15 mouse cellular contexts compared by ENCODE assay signal in genomic region chr17:48418781-48419180, GRCm38 (mm10). TPM values are rescaled to one million over a fixed set of nuclear protein-coding genes. Genes with fewer than 3 reads are reported as not detected.
DNase-seq lines count a peak whose midpoint lies in the region; ATAC-seq lines count a peak whose summit lies in the region.
"Had no signal": no experiment of that assay in that cellular context is flagged by ENCODE, and none has a peak within 500 bp of the region (broad histone marks: within the 10 kb centered on the region; RNA-seq: fewer than 3 reads in every experiment).

No protein-coding gene starts in this region.

- H3K4me3 ChIP-seq in kidney, embryonic 16.5 days (ENCODE audit: low read length): no peak overlapping the region
- no peak overlapping the region; the same call in 1 of the 2 replicates for H3K4me3 ChIP-seq in liver, embryonic 16.5 days (ENCODE audit: low read depth, low read length)
- H3K4me3 ChIP-seq: embryonic facial prominence, embryonic 10.5 days had no signal

- no peak for ATAC-seq in kidney, embryonic 16.5 days (ENCODE audit: low FRiP score, low TSS enrichment)
- ATAC-seq in granulocyte monocyte progenitor cell, adult 5-6 weeks (replicated peaks; ENCODE audit: poor library complexity, severe bottlenecking): peak; percentile 10
- ATAC-seq in liver, embryonic 16.5 days (ENCODE audit: low read depth): no peak
- ATAC-seq: hindbrain, postnatal 0 days had no signal

- no peaks in the 10 kb centered on the region for H3K9me3 ChIP-seq in kidney, embryonic 16.5 days (ENCODE audit: low read length)
- H3K9me3 ChIP-seq in liver, embryonic 16.5 days (replicated peaks; ENCODE audit: control insufficient read depth, low read length): no peaks in the 10 kb centered on the region
- H3K9me3 ChIP-seq: embryonic facial prominence, embryonic 10.5 days had no signal

- peaks cover 16% of the 10 kb centered on the region for H3K4me1 ChIP-seq in kidney, embryonic 16.5 days (ENCODE audit: insufficient read depth, low read length)
- H3K4me1 ChIP-seq in liver, embryonic 16.5 days (ENCODE audit: control insufficient read depth, low read depth, low read length): peaks cover 21% of the 10 kb centered on the region

- H3K27ac ChIP-seq in kidney, embryonic 16.5 days (ENCODE audit: low read length): peak overlapping the region; percentile 60
- H3K27ac ChIP-seq in liver, embryonic 16.5 days (ENCODE audit: low read length): peak overlapping the region; percentile 35; the same call in 1 of the 2 replicates
- H3K27ac ChIP-seq: embryonic facial prominence, embryonic 10.5 days; hindbrain, postnatal 0 days had no signal

- H3K27me3 ChIP-seq in kidney, embryonic 16.5 days (ENCODE audit: insufficient read depth, low read length): no peaks in the 10 kb centered on the region
- H3K27me3 ChIP-seq in liver, embryonic 16.5 days (ENCODE audit: control insufficient read depth, insufficient read depth, low read depth, low read length): no peaks in the 10 kb centered on the region

- H3K36me3 ChIP-seq in kidney, embryonic 16.5 days (ENCODE audit: insufficient read depth, low read length): peaks cover 21% of the 10 kb centered on the region
- H3K36me3 ChIP-seq in liver, embryonic 16.5 days (ENCODE audit: control insufficient read depth, insufficient read depth): peaks cover 23% of the 10 kb centered on the region

- peak overlapping the region; percentile 29; the same call in 1 of the 2 replicates for H3K9ac ChIP-seq in kidney, embryonic 16.5 days (replicated peaks; ENCODE audit: low read length)
- H3K9ac ChIP-seq in liver, embryonic 16.5 days (ENCODE audit: low read depth, low read length): 0 out of 2 replicates have a peak overlapping the region, but pooled peaks have one; percentile 17

- peak; percentile 6 for DNase-seq in cerebellum, adult 9-10 months
- DNase-seq in cerebellum, adult 11-12 months: no peak
- DNase-seq in kidney, adult 18-20 months: no peak
- DNase-seq in thymus, postnatal 0 days (ENCODE audit: low spot score): no peak
- no peak for DNase-seq in layer of hippocampus, postnatal 14 days (ENCODE audit: low spot score in 2 of 2)
- DNase-seq: cerebellum, adult 2 months; left cerebral cortex, postnatal 4 days; lung, postnatal 14 days had no signal

- 72% methylated on average over 1 of the region's 1 CpGs for WGBS in kidney, embryonic 16.5 days
- WGBS in liver, embryonic 16.5 days (ENCODE audit: insufficient replicate concordance): 32% methylated on average over 1 of the region's 1 CpGs

- H3K4me2 ChIP-seq in kidney, embryonic 16.5 days (replicated peaks; ENCODE audit: low read depth, low read length): peak overlapping the region; percentile 36; the same call in 1 of the 2 replicates
- peak overlapping the region; percentile 44 for H3K4me2 ChIP-seq in liver, embryonic 16.5 days (ENCODE audit: low read depth, low read length)

RNA-seq across cellular contexts. Expression of gene Oard1, which starts 9.0 kb away (rescaled TPM):
- 70.2 and 77.9 TPM in 2 replicates for polyA plus RNA-seq in kidney, embryonic 16.5 days (2015; fragmentation: Nextera tagmentation; extraction: Ambion mirVana)
- 52.6 and 59.4 TPM in 2 replicates for total RNA-seq in granulocyte monocyte progenitor cell, adult 5-6 weeks (2014; fragmentation: Nextera tagmentation)
- 52.9 and 58.7 TPM in 2 replicates for total RNA-seq in granulocyte monocyte progenitor cell, adult 5-6 weeks (2017)
- 41.5 and 42.2 TPM in 2 replicates for polyA plus RNA-seq in liver, embryonic 16.5 days (2015; fragmentation: Nextera tagmentation; extraction: Ambion mirVana)
- 71.0 and 73.3 TPM in 2 replicates for polyA plus RNA-seq in thymus, postnatal 0 days (2015; fragmentation: Nextera tagmentation; extraction: Ambion mirVana)
- 10 to 100 TPM; 10.7 to 11.2 TPM for total RNA-seq in layer of hippocampus, postnatal 14 days (2021)

RNA-seq across cellular contexts. Expression of gene Nfya, which starts 9.1 kb away (rescaled TPM):
- 16.6 and 18.9 TPM in 2 replicates for polyA plus RNA-seq in kidney, embryonic 16.5 days (2015; fragmentation: Nextera tagmentation; extraction: Ambion mirVana)
- 96.6 and 101 TPM in 2 replicates for total RNA-seq in granulocyte monocyte progenitor cell, adult 5-6 weeks (2014; fragmentation: Nextera tagmentation)
- 50.9 and 56.0 TPM in 2 replicates for total RNA-seq in granulocyte monocyte progenitor cell, adult 5-6 weeks (2017)
- polyA plus RNA-seq in liver, embryonic 16.5 days (2015; fragmentation: Nextera tagmentation; extraction: Ambion mirVana): 6.6 and 7.0 TPM in 2 replicates
- 13.3 and 15.2 TPM in 2 replicates for polyA plus RNA-seq in thymus, postnatal 0 days (2015; fragmentation: Nextera tagmentation; extraction: Ambion mirVana)
- 10 to 100 TPM; 30.3 to 42.0 TPM for total RNA-seq in layer of hippocampus, postnatal 14 days (2021)

RNA-seq across cellular contexts. Expression of gene Apobec2, which starts 13.9 kb away (rescaled TPM):
- polyA plus RNA-seq in kidney, embryonic 16.5 days (2015; fragmentation: Nextera tagmentation; extraction: Ambion mirVana): 2.6 and 2.7 TPM in 2 replicates
- total RNA-seq in granulocyte monocyte progenitor cell, adult 5-6 weeks (2014; fragmentation: Nextera tagmentation): not detected in 2 replicates
- total RNA-seq in granulocyte monocyte progenitor cell, adult 5-6 weeks (2017): not detected in 2 replicates
- 2.5 and 4.3 TPM in 2 replicates for polyA plus RNA-seq in liver, embryonic 16.5 days (2015; fragmentation: Nextera tagmentation; extraction: Ambion mirVana)
- polyA plus RNA-seq in thymus, postnatal 0 days (2015; fragmentation: Nextera tagmentation; extraction: Ambion mirVana): 0.86 and 1.6 TPM in 2 replicates
- total RNA-seq in layer of hippocampus, postnatal 14 days (2021): under 1 TPM; 0.30 to 0.45 TPM

RNA-seq across cellular contexts. Expression of gene Tspo2, which starts 32.5 kb away (rescaled TPM):
- 1.7 and 2.0 TPM in 2 replicates for polyA plus RNA-seq in kidney, embryonic 16.5 days (2015; fragmentation: Nextera tagmentation; extraction: Ambion mirVana)
- total RNA-seq in granulocyte monocyte progenitor cell, adult 5-6 weeks (2014; fragmentation: Nextera tagmentation): 0.26 and 2.5 TPM in 2 replicates
- total RNA-seq in granulocyte monocyte progenitor cell, adult 5-6 weeks (2017): 0.17 and 0.62 TPM in 2 replicates
- 193 and 203 TPM in 2 replicates for polyA plus RNA-seq in liver, embryonic 16.5 days (2015; fragmentation: Nextera tagmentation; extraction: Ambion mirVana)
- 0.17 TPM in 1 of 2 replicates, not detected in the other for polyA plus RNA-seq in thymus, postnatal 0 days (2015; fragmentation: Nextera tagmentation; extraction: Ambion mirVana)
- total RNA-seq in layer of hippocampus, postnatal 14 days (2021): under 1 TPM in 1 of 2 experiments, not detected in 1; 0.79 TPM
- total RNA-seq: gastrocnemius, adult 18-20 months; layer of hippocampus, adult 8-10 months had no signal

RNA-seq across cellular contexts. Expression of gene Unc5cl, which starts 35.9 kb away (rescaled TPM):
- 8.3 and 8.8 TPM in 2 replicates for polyA plus RNA-seq in kidney, embryonic 16.5 days (2015; fragmentation: Nextera tagmentation; extraction: Ambion mirVana)
- total RNA-seq in granulocyte monocyte progenitor cell, adult 5-6 weeks (2014; fragmentation: Nextera tagmentation): 1.9 TPM in 1 of 2 replicates, not detected in the other
- 0.21 and 0.43 TPM in 2 replicates for total RNA-seq in granulocyte monocyte progenitor cell, adult 5-6 weeks (2017)
- 4.2 and 4.3 TPM in 2 replicates for polyA plus RNA-seq in liver, embryonic 16.5 days (2015; fragmentation: Nextera tagmentation; extraction: Ambion mirVana)
- 17.2 and 21.6 TPM in 2 replicates for polyA plus RNA-seq in thymus, postnatal 0 days (2015; fragmentation: Nextera tagmentation; extraction: Ambion mirVana)
- total RNA-seq in layer of hippocampus, postnatal 14 days (2021): 1 to 10 TPM in 1 of 2 experiments, under 1 TPM in 1; 0.36 to 1.0 TPM
- total RNA-seq: gastrocnemius, adult 18-20 months had no signal
